Mouse (Mus musculus) megakaryocyte, embryonic 14.5 days (primary cell): ENCODE results near the gene Eral1.

ENCODE experiments used
- FLI1 ChIP-seq: IDR thresholded peaks from 2 replicates; pipeline ENCODE4 v1.6.1; 2012; ENCODE audit warnings: low read length, inconsistent platforms, mixed read lengths
- GATA1 ChIP-seq: IDR thresholded peaks from 3 replicates; pipeline ENCODE4 v1.6.1; 2012; ENCODE audit warnings: mixed read lengths, low read length, inconsistent platforms, borderline replicate concordance

DNA sequence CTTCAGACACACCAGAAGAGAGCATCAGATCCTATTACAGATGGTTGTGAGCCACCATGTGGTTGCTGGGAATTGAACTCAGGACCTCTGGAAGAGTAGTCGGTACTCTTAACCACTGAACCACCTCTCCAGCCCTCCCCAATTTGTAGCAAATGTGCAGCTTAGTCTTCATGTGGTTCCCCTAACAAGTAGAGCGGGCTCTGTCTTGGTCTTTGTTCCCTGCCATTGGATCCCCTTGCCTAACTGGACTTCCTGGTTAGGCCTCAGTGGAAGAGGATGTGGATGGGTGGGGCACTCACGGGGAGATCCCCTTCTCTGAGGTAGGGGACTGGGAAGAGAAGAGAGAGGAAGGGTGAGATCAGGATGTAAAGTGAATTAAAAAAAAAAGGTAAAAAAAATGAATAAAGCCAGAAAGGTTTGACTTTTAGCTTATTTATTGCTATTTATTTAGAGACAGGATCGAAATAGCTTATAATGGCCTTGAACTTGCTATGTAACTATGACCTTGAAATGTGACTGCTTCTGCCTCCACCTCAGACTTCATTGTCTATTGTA lies 6.8 kb upstream of the Eral1 start:
- no peak for TF ChIP-seq GATA1
- no peak for TF ChIP-seq FLI1
